Mouse (Mus musculus): ENCODE measurements around the gene Dnpep. TPM values are rescaled to one million over a fixed set of nuclear protein-coding genes. Genes with fewer than 3 reads are reported as not detected.

Gene Dnpep
- 131 and 145 TPM in 2 replicates for polyA plus RNA-seq (2015; fragmentation: Nextera tagmentation; extraction: Ambion mirVana)

GRCm38 (mm10) chr1:75317241-75318201 is at the start of gene Dnpep:
Gene Dnpep, minus strand, starts transcription at chr1:75317990.
- peak; percentile 97 for ATAC-seq
- Histone ChIP-seq H3K9ac (peak within 1 kb of the TSS; percentile 70), H3K27ac (peak within 1 kb of the TSS; percentile 95), H3K4me2 (replicated peaks) (peak within 1 kb of the TSS; percentile 83), H3K36me3 (peaks cover 18% of the 10 kb centered on the region), H3K4me3 (replicated peaks) (peak within 1 kb of the TSS; percentile 70), H3K9me3 (no peaks in the 10 kb centered on the region), H3K4me1 (replicated peaks) (peaks cover 8% of the 10 kb centered on the region; the same call in 1 of the 2 replicates), H3K27me3 (replicated peaks) (no peaks in the 10 kb centered on the region)
- under 1% methylated on average over 91 of the region's 92 CpGs for WGBS

DNA sequence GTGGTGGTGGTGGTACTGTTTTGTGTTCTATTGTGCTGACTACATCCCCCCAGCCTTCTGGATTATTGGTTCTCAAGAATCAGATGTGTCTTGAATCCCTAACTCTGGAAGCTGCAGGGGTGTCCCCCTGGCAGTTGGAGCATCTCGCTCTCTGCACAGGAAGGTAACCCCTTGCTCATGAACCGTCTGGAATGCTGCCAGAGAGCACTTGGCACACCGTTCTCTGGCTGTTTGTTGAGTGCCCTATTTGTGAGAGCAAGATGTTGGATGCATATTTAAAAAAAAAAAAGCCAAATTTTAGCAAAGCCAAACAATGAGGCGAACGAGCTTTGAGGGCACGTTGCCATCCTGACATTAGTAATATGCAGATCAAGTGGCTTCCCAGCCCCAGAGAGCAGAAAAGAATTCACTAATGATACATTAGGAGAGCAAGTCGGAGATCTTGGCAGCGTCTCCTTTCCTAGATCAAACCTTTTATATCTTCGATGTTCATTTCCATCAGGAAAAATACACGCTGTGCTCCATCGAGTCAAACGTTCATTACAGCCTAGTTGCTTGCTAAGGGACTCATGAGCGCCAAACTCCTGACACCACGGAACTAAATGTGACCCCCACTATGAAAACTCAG is 47.8 kb upstream of the Dnpep start:
- ATAC-seq: no peak
- 75% methylated on average over 14 of the region's 14 CpGs for WGBS

GRCm38 (mm10) chr1:75363868-75364267 is 46.1 kb upstream of the Dnpep start:
- ATAC-seq: no peak
- no peak overlapping the region for H3K4me2 ChIP-seq (replicated peaks)
- H3K27me3 ChIP-seq (replicated peaks): peaks cover 9% of the 10 kb centered on the region
- no peak overlapping the region for H3K27ac ChIP-seq
- H3K9ac ChIP-seq: no peak overlapping the region
- H3K36me3 ChIP-seq: no peaks in the 10 kb centered on the region
- H3K4me1 ChIP-seq (replicated peaks): peaks cover 23% of the 10 kb centered on the region
- 85% methylated on average over 3 of the region's 3 CpGs for WGBS
- H3K9me3 ChIP-seq: no peaks in the 10 kb centered on the region
- H3K4me3 ChIP-seq (replicated peaks): no peak overlapping the region

More for the DNA sequence above, 47.8 kb upstream of the Dnpep start:
- Histone ChIP-seq H3K36me3 (no peaks in the 10 kb centered on the region), H3K27me3 (replicated peaks) (0 out of 2 replicates have a peak, but pooled peaks cover under 1% of the 10 kb centered on the region), H3K9me3 (no peaks in the 10 kb centered on the region), H3K4me1 (replicated peaks) (peaks cover 24% of the 10 kb centered on the region), H3K9ac (no peak overlapping the region), H3K4me2 (replicated peaks) (no peak overlapping the region), H3K27ac (no peak overlapping the region), H3K4me3 (replicated peaks) (no peak overlapping the region)

DNA sequence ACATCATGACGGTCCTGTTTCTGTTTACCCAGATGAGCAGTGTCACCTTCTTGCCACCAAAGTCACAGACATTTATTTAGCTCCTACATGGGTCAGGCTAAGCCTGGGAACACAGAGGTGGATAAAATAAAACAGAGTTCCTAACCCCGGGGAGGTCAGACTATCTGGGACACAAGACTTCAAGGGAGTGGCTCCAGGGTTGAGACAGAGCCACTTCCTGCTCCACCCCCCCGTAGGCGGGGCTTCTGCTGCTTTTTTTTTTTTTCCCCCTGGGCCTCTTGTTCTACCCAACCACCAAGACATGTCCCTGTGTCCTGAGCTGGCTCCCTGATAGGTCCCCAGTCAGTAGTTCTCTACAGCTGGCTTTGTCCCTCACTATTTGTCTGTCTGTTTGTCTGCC is 44.0 kb upstream of the Dnpep start:
- 36% methylated on average over 4 of the region's 4 CpGs for WGBS

DNA sequence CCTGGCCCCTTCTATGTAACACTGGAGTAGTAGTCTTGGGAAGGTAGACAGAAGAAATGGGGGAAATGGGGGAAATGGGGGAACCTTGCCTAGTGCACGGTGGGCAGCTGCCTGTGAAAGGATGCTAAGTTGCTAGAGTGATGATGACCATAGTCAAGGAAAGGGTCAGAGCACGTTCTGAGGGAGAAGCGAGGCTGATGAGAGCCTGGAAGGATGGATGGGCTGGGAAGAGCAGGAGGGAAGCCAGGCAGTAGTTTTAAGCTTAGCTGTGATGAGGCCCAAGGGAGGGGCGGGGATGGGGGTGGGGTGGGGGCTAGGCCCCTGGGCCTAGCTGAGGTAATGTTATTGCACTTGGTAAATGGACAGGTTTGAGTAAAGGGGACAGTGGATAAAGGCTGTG is 43.3 kb upstream of the Dnpep start:
- no peak overlapping the region for H3K9ac ChIP-seq
- WGBS: 40% methylated on average over 4 of the region's 4 CpGs

More for the DNA sequence above, 44.0 kb upstream of the Dnpep start:
- Histone ChIP-seq H3K4me1 (replicated peaks) (peaks cover 23% of the 10 kb centered on the region), H3K4me2 (replicated peaks) (peak overlapping the region; percentile 86), H3K27me3 (replicated peaks) (peaks cover 9% of the 10 kb centered on the region), H3K4me3 (replicated peaks) (no peak overlapping the region), H3K9ac (no peak overlapping the region), H3K36me3 (no peaks in the 10 kb centered on the region), H3K27ac (no peak overlapping the region), H3K9me3 (no peaks in the 10 kb centered on the region)
- ATAC-seq: peak; percentile 63

DNA sequence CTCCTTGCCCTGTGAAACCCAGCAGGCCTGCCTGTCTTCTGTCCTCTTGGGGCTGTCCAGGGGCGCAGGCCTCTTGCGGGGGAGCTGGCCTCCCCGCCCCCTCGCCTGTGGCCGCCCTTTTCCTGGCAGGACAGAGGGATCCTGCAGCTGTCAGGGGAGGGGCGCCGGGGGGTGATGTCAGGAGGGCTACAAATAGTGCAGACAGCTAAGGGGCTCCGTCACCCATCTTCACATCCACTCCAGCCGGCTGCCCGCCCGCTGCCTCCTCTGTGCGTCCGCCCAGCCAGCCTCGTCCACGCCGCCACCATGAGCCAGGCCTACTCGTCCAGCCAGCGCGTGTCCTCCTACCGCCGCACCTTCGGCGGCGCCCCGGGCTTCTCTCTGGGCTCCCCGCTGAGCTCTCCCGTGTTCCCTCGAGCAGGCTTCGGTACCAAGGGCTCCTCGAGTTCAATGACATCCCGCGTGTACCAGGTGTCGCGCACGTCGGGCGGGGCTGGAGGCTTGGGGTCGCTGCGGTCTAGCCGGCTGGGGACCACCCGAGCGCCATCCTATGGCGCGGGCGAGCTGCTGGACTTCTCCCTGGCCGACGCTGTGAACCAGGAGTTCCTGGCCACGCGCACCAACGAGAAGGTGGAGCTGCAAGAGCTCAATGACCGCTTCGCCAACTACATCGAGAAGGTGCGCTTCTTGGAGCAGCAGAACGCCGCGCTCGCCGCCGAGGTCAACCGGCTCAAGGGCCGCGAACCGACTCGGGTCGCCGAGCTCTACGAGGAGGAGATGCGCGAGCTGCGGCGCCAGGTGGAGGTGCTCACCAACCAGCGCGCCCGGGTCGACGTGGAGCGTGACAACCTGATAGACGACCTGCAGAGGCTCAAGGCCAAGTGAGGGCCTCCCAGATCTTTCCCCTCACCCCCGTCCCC is 42.6 kb upstream of the Dnpep start, which contains the start of gene Des:
TSS of gene Des (plus strand) at position 218 of the 920 bp plus-strand sequence.
- Histone ChIP-seq H3K4me3 (replicated peaks) (peak within 1 kb of the TSS; percentile 47), H3K4me2 (replicated peaks) (peak within 1 kb of the TSS; percentile 86), H3K9me3 (no peaks in the 10 kb centered on the region), H3K4me1 (replicated peaks) (peaks cover 23% of the 10 kb centered on the region), H3K9ac (peak within 1 kb of the TSS; percentile 59), H3K36me3 (no peaks in the 10 kb centered on the region), H3K27me3 (replicated peaks) (peaks cover 9% of the 10 kb centered on the region), H3K27ac (peak within 1 kb of the TSS; percentile 73)
- 2% methylated on average over 80 of the region's 80 CpGs for WGBS
- ATAC-seq: peak; percentile 77

More for the DNA sequence above, 43.3 kb upstream of the Dnpep start:
- H3K27me3 ChIP-seq (replicated peaks): peaks cover 9% of the 10 kb centered on the region
- no peak for ATAC-seq
- peak overlapping the region; percentile 86 for H3K4me2 ChIP-seq (replicated peaks)
- H3K4me3 ChIP-seq (replicated peaks): peak overlapping the region; percentile 47
- H3K9me3 ChIP-seq: no peaks in the 10 kb centered on the region
- H3K27ac ChIP-seq: no peak overlapping the region
- peaks cover 23% of the 10 kb centered on the region for H3K4me1 ChIP-seq (replicated peaks)
- H3K36me3 ChIP-seq: no peaks in the 10 kb centered on the region

- no peak overlapping the region for H3K9ac ChIP-seq
- peaks cover 23% of the 10 kb centered on the region for H3K4me1 ChIP-seq (replicated peaks)
- H3K27ac ChIP-seq: peak overlapping the region; percentile 73
- H3K27me3 ChIP-seq (replicated peaks): peaks cover 9% of the 10 kb centered on the region
- no peak overlapping the region for H3K4me3 ChIP-seq (replicated peaks)
- WGBS: 53% methylated on average over 13 of the region's 13 CpGs
- no peak for ATAC-seq
- no peaks in the 10 kb centered on the region for H3K9me3 ChIP-seq
- H3K36me3 ChIP-seq: no peaks in the 10 kb centered on the region
- H3K4me2 ChIP-seq (replicated peaks): peak overlapping the region; percentile 86; the same call in 1 of the 2 replicates
Measured at GRCm38 (mm10) chr1:75359346-75359745, 41.6 kb upstream of the Dnpep start.

DNA sequence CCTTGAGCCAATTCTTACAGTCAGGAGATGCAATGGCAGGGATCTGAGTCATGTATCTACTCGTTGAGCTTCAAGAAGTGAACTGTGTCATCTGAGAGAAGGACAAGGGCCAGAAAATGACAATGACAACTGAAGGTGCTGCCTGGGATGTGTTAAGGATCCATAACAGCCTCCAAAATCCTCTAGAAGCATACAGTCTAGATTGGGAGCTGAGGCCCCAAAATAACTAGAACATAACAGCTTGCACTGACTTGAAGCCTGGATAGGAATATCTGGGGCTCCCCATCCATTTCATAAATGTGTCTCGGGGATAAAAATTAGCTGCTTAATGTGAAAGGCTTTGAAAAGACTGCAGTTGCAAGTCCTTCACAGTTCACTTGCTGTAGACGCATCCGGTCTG is 40.2 kb upstream of the Dnpep start:
- Histone ChIP-seq H3K9ac (no peak overlapping the region), H3K4me2 (replicated peaks) (no peak overlapping the region), H3K27me3 (replicated peaks) (peaks cover 9% of the 10 kb centered on the region), H3K4me1 (replicated peaks) (peaks cover 23% of the 10 kb centered on the region), H3K27ac (no peak overlapping the region), H3K36me3 (no peaks in the 10 kb centered on the region), H3K4me3 (replicated peaks) (no peak overlapping the region), H3K9me3 (no peaks in the 10 kb centered on the region)
- no peak for ATAC-seq
- WGBS: 90% methylated on average over 4 of the region's 4 CpGs

DNA sequence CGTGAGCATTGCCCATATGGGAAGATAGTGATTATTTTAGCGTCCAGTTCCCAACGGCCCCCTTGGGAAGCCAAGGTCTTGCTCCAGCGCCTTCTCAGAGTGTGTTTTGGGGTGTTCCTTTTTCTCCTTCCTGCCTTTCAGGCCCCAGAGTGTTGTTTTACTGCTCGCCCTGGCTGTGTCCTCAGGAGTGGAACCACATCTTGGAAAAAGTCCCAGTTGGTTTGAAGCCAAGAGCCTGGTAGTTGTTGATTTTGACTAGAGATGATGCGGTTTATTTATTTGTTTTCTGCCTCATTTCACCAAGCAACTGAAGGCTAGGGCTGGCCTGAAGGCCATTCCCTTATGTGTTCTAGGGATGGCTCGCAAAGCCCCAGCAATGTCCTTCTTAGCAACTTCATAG is 39.5 kb upstream of the Dnpep start:
- 75% methylated on average over 7 of the region's 7 CpGs for WGBS
- Histone ChIP-seq H3K27ac (no peak overlapping the region), H3K27me3 (replicated peaks) (peaks cover 9% of the 10 kb centered on the region), H3K4me2 (replicated peaks) (no peak overlapping the region), H3K4me1 (replicated peaks) (peaks cover 21% of the 10 kb centered on the region), H3K9me3 (no peaks in the 10 kb centered on the region), H3K4me3 (replicated peaks) (no peak overlapping the region), H3K9ac (no peak overlapping the region), H3K36me3 (no peaks in the 10 kb centered on the region)
- no peak for ATAC-seq

DNA sequence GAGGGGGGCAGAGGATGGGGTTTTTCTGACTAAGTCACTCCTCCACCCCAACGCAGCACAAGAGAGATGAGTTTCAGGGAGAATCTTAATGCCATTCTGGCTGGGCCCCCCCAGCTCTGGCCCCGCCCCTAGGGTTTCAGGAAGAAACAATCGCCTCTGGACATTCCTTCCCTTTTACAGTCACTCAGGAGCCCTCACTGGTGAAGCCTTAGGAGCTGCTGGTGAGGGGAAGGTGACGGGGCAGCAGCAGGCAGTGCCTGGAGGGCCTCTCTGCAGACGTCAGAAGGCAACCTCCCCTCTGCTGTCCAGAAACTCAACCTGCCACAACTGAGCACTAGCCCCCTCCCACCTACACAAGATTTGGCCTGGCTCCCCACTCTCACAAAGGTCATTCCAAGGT is 31.5 kb upstream of the Dnpep start:
- WGBS: 39% methylated on average over 5 of the region's 5 CpGs
- H3K4me2 ChIP-seq (replicated peaks): no peak overlapping the region
- H3K9me3 ChIP-seq: no peaks in the 10 kb centered on the region
- H3K27me3 ChIP-seq (replicated peaks): no peaks in the 10 kb centered on the region
- H3K27ac ChIP-seq: peak overlapping the region; percentile 36; the same call in 1 of the 2 replicates
- ATAC-seq: peak; percentile 32
- H3K9ac ChIP-seq: no peak overlapping the region
- H3K36me3 ChIP-seq: no peaks in the 10 kb centered on the region
- H3K4me3 ChIP-seq (replicated peaks): no peak overlapping the region
- peaks cover 21% of the 10 kb centered on the region for H3K4me1 ChIP-seq (replicated peaks)

GRCm38 (mm10) chr1:75347279-75347678 is 29.5 kb upstream of the Dnpep start:
- no peaks in the 10 kb centered on the region for H3K9me3 ChIP-seq
- no peaks in the 10 kb centered on the region for H3K27me3 ChIP-seq (replicated peaks)
- H3K4me3 ChIP-seq (replicated peaks): no peak overlapping the region
- no peaks in the 10 kb centered on the region for H3K36me3 ChIP-seq
- H3K4me1 ChIP-seq (replicated peaks): peaks cover 30% of the 10 kb centered on the region
- H3K4me2 ChIP-seq (replicated peaks): no peak overlapping the region
- WGBS: 57% methylated on average over 5 of the region's 5 CpGs
- no peak overlapping the region for H3K27ac ChIP-seq
- no peak overlapping the region for H3K9ac ChIP-seq
- ATAC-seq: no peak

Measured in intestine, embryonic 15.5 days (tissue).